Mouse (Mus musculus): ENCODE measurements around the gene Mcmbp. TPM values are rescaled to one million over a fixed set of nuclear protein-coding genes. Genes with fewer than 3 reads are reported as not detected.
"Not testable (repeated sequence)": the region's sequence is repeated elsewhere in the genome, so short reads cannot be mapped to it uniquely, and the experiment has no call there.

Gene Mcmbp
- polyA plus RNA-seq, 3 experiments from 2014 or later = 62.1 to 92.0 (median 65.6) TPM

DNA sequence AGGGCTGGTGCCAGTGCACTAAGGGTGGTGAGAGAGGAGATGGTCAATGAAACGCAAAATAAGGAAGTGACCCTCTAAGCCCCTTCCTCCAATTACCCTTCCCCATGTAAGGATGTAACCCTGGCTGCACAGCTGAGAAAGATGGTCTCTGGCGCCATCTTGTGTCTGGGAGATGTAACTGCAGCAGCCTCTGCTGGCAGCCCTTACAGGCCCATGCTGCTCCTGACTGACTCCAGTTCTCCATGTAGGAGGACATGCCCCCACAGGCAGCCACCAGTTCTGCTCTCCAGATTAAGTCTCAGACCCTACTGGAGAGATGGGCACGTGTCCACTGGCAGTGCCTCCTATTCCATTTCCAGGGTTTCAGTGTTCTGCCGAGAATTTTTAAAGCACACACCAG, 34.6 kb downstream of the Mcmbp start:
- ATAC-seq = peak; percentile 58

- not testable (repeated sequence) for ATAC-seq
These were observed 40.3 kb downstream of the Mcmbp start for GRCm38 (mm10) chr7:128699959-128700358.

- no peak for ATAC-seq
These were observed 45.4 kb downstream of the Mcmbp start for GRCm38 (mm10) chr7:128694848-128695247.

DNA sequence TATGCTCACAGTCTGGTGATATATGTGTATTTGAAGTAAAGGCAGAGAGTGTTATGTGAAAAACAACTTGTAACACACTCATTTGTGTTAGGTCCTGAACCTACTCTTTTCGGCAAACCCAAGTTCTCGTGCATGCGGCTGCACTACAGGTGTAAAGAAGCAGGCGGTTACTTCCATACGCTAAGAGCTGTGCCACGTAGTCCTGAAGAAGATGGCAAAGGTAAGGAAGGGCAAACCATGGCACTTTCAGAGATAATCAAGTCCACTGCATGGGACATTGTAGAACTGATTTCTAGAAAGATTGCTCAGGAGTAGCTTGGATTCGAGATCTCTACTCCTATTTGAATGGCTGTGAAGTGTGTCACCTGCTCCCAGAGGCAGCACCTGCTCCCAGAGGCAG, 48.1 kb downstream of the Mcmbp start:
- no peak for ATAC-seq

DNA sequence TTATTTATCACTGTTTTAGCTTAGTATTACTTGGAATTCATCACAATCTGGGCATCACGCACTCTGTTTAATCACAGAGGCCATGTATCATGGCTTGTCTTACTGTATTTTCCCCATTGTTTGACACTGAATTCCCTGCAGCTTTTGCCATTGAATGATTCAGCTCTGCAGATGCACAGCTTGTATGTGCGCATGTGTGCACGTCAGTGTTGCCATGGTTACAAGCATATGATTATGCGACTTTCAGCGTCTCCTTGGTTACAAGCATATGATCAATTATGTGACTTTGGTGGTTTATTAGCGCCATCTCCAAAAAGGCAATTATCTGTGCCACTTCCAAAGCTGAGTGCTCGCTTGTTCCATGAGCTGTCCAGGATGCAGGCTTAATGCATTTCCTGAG, 49.5 kb downstream of the Mcmbp start:
- ATAC-seq = no peak

DNA sequence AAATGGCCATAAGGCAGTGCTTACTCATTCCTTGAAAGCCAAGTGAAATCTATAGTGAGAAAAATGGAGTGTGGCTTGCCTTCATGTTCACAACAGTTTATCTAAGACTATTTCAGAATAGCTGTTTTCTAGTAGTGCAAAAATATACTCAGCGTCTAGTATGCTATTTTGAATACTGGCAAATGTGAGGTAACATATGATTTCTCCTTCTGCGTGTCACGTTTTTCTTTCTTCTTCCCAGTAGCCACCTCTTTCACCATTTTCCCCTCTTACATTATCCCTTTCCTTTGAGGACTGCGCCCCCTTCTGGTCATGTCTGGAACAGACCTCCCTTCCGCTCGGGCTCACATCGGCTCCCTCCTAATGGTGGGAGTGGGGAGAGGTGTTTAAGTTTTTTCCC, 50.2 kb downstream of the Mcmbp start:
- peak; percentile 50 for ATAC-seq

DNA sequence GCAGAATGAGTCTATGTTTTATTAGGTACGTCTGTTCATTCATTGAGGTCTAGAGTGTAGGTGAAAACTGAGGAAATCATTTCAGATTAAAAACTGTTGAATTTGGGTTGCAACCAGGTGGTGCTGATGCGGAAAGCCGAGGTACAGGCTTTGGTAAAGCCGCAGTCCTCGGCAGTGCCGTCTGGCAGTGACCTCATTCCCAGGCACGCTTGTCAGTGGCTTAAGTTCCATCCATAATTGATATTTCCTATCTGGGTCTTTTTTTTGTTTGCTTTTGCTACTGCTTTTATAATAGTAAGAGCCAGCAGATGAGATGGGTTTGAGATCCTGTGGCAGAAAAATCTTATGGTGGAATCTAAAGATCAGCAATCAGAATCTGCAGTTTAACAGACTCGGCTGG, 50.9 kb downstream of the Mcmbp start:
- ATAC-seq = no peak

DNA sequence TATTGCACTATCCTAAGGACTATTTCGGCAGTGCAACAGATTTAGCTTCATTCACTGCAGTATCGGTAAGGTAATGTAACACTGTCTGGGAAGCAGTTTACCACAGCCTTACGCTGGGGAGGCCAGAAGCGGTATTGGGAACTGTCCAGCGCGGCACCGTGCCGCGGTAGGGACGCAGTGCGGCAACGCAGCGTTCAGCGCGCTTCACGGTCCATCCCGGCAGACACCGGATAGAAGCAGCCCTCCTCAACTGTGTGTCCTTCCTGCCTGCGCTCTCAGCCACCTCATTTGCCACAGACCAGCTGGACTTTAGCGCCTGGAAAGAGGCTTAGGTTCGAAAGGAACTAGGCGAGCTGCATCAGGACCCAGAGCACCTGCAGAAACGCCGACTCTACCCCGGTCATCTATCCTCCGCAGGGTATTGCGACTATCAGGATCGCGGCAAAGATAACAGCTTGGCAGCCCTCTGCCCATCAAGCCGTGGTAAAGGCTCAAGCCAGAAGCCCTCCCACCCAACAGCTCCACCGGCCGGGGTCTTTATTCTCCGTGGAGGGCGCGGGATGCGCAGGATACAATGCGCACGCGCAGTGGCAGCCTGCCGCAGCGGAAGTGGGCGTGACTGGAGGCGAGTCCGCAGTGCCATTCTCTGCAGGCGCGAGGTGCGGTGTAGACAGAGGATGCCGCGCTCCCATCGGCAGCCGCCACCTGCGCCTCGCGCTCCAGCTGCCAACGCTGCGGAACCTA, 52.3 kb downstream of the Mcmbp start:
- ATAC-seq = peak; percentile 78

DNA sequence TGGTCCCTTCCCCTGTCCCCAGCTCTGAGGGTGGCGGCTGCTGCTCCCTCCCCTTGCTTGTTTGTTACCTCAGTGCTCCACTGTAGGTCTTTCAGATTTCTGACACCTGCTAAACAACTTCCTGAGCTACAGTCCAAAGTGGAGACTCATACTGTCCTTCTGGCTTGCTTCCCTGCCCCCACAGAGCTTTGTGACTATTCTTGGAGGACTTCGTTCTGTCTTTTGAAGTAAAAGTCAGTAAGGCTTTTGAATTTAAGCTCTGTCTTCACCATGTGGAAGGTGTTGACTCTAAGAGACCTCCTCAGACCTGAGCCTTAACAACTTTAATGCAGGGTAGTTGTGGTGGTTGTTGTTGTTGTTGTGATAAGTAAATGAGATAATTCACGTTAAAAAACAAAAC, 61.7 kb downstream of the Mcmbp start:
- ATAC-seq = no peak

DNA sequence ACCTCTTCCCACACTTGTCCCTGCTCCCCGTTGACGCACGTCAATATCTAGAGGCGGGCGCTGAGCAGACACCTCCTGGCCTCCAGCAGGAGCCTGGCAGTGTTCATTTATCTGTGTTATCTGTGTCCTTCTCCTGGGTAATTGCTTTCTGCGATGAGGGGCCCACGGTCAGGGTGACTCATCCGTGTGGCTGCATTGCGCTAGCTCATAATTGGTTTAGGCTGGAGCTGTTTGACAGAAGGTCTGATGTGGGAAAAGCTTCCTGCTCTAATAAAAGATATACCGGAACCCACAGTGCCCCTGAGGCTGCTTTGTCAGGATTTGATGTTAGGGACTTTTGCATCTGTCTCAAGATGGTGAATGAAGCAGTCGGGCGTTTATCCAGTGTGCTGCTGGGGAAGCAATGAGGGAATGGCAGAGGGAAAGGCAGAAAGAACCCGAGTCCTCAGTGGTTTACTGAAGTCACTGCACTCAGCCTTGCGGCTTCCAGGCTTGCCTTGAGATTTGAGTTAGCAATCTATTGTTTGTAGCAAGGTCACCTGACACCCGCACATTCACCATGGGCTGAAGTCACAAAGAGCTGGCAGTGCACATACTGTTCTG, 67.8 kb downstream of the Mcmbp start:
- ATAC-seq = no peak

DNA sequence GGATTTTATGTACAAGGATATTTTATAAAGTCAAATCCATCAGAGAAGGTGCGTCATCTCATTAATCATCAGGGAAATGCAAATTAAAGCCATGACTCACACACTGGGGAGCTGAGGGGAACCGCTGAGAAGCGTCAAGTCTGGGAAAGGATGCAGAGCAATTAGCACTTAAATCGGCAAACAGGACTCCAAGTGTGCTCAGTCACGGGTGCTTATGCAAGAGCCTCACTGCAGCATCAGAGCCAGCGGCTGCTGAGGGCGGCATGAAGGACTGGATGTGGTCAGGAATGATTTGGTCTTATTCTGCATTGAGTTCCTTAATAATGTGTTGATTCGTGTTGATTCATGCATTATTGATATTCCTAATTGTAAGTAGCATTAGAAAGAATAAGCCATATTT, 68.3 kb downstream of the Mcmbp start:
- peak; percentile 14 for ATAC-seq

DNA sequence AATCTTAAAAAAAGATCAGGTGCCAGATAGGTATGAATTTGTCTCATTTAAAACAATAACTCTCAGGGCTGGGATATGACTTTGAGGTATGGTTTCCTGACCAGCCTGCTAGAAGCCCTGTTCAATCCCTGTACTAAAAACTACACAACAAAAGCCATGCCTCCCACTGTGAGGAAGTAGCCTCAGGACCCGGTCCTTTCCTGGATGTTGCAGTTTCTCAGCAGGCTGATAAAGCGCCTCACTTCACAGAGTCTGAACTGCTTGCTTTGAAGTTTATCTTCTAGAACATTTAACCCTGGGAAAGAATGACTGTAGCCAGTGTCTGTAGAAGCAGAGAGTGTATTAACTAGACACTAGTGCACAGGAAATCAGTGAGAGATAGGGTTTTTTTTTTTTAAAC, 71.5 kb downstream of the Mcmbp start:
- peak; percentile 32 for ATAC-seq

GRCm38 (mm10) chr7:128667788-128668187, 72.5 kb downstream of the Mcmbp start:
- ATAC-seq = no peak

- ATAC-seq = no peak
These were observed 75.4 kb downstream of the Mcmbp start for GRCm38 (mm10) chr7:128664861-128665377.

GRCm38 (mm10) chr7:128663906-128664305, 76.4 kb downstream of the Mcmbp start:
- ATAC-seq = no peak

- no peak for ATAC-seq
These were observed 83.3 kb downstream of the Mcmbp start for GRCm38 (mm10) chr7:128656970-128657369.

Other genes with a start within 250 kb of the Mcmbp start
- 10 to 100 TPM; 10.3 to 12.7 (median 10.4) TPM for gene Bag3, start 216.9 kb downstream of the Mcmbp start, polyA plus RNA-seq (2017; shearing (Covaris generic))
- 10 to 100 TPM; 25.9 to 56.5 (median 44.2) TPM for gene Inpp5f, start 129.2 kb downstream of the Mcmbp start, polyA plus RNA-seq (2017; shearing (Covaris generic))
- 10 to 100 TPM; 27.1 to 41.8 (median 35.0) TPM for gene Sec23ip, start 4.4 kb upstream of the Mcmbp start, polyA plus RNA-seq (2017; shearing (Covaris generic))